Mouse (Mus musculus): ENCODE data around the gene Gabpb1. TPM values are rescaled to one million over a fixed set of nuclear protein-coding genes. Genes with fewer than 3 reads are reported as not detected.

Gabpb1 gene
- polyA plus RNA-seq, 1 experiment = 6.0 TPM

GRCm38 (mm10) chr2:126677366-126677765 is 1.2 kb upstream of the Gabpb1 start:
- H3K27me3 ChIP-seq (replicated peaks) = no peaks in the 10 kb centered on the region
- peaks cover 14% of the 10 kb centered on the region for H3K36me3 ChIP-seq (replicated peaks; ENCODE audit: low read length)
- peak overlapping the region; percentile 3 for H3K4me3 ChIP-seq (replicated peaks)
- TF ChIP-seq GATA1 (IDR thresholded peaks at IDR 0.05; ENCODE audit: borderline replicate concordance, low read length) = no peak
- no peak for TF ChIP-seq FLI1 (IDR thresholded peaks at IDR 0.05; ENCODE audit: low read length)
- H3K4me1 ChIP-seq = peaks cover 38% of the 10 kb centered on the region
- H3K9me3 ChIP-seq = no peaks in the 10 kb centered on the region

GRCm38 (mm10) chr2:126675169-126676121 is 692 bp downstream of the Gabpb1 start:
- Histone ChIP-seq H3K4me1 (peaks cover 49% of the 10 kb centered on the region), H3K4me3 (replicated peaks) (peak overlapping the region; percentile 96), H3K27me3 (replicated peaks) (no peaks in the 10 kb centered on the region), H3K36me3 (replicated peaks; ENCODE audit: low read length) (peaks cover 18% of the 10 kb centered on the region), H3K9me3 (no peaks in the 10 kb centered on the region)
- peak; percentile 51; the same call in 1 of the 2 replicates for TF ChIP-seq FLI1 (IDR thresholded peaks at IDR 0.05; ENCODE audit: low read length)
- TF ChIP-seq GATA1 (IDR thresholded peaks at IDR 0.05; ENCODE audit: borderline replicate concordance, low read length) = no peak

GRCm38 (mm10) chr2:126674441-126675168 is 1.5 kb downstream of the Gabpb1 start:
- no peak for TF ChIP-seq FLI1 (IDR thresholded peaks at IDR 0.05; ENCODE audit: low read length)
- no peak for TF ChIP-seq GATA1 (IDR thresholded peaks at IDR 0.05; ENCODE audit: borderline replicate concordance, low read length)
- peaks cover 21% of the 10 kb centered on the region for H3K36me3 ChIP-seq (replicated peaks; ENCODE audit: low read length)
- no peaks in the 10 kb centered on the region for H3K9me3 ChIP-seq
- peak overlapping the region; percentile 96 for H3K4me3 ChIP-seq (replicated peaks)
- peaks cover 57% of the 10 kb centered on the region for H3K4me1 ChIP-seq
- H3K27me3 ChIP-seq (replicated peaks) = no peaks in the 10 kb centered on the region

GRCm38 (mm10) chr2:126673317-126674242 is 2.6 kb downstream of the Gabpb1 start:
- TF ChIP-seq GATA1 (IDR thresholded peaks at IDR 0.05; ENCODE audit: borderline replicate concordance, low read length) (no peak), FLI1 (IDR thresholded peaks at IDR 0.05; ENCODE audit: low read length) (no peak)
- Histone ChIP-seq H3K36me3 (replicated peaks; ENCODE audit: low read length) (peaks cover 24% of the 10 kb centered on the region), H3K4me3 (replicated peaks) (peak overlapping the region; percentile 96), H3K27me3 (replicated peaks) (no peaks in the 10 kb centered on the region), H3K4me1 (peaks cover 63% of the 10 kb centered on the region), H3K9me3 (no peaks in the 10 kb centered on the region)

- H3K4me3 ChIP-seq (replicated peaks) = peak overlapping the region; percentile 26
- no peak for TF ChIP-seq GATA1 (IDR thresholded peaks at IDR 0.05; ENCODE audit: borderline replicate concordance, low read length)
- no peak for TF ChIP-seq FLI1 (IDR thresholded peaks at IDR 0.05; ENCODE audit: low read length)
- no peaks in the 10 kb centered on the region for H3K9me3 ChIP-seq
- H3K36me3 ChIP-seq (replicated peaks; ENCODE audit: low read length) = peaks cover 45% of the 10 kb centered on the region
- H3K4me1 ChIP-seq = peaks cover 66% of the 10 kb centered on the region
- no peaks in the 10 kb centered on the region for H3K27me3 ChIP-seq (replicated peaks)
Measured at GRCm38 (mm10) chr2:126668621-126669252, 7.4 kb downstream of the Gabpb1 start.

- Histone ChIP-seq H3K36me3 (replicated peaks; ENCODE audit: low read length) (peaks cover 39% of the 10 kb centered on the region), H3K27me3 (replicated peaks) (no peaks in the 10 kb centered on the region), H3K9me3 (no peaks in the 10 kb centered on the region), H3K4me1 (peaks cover 42% of the 10 kb centered on the region), H3K4me3 (replicated peaks) (no peak overlapping the region)
- TF ChIP-seq GATA1 (IDR thresholded peaks at IDR 0.05; ENCODE audit: borderline replicate concordance, low read length) (no peak), FLI1 (IDR thresholded peaks at IDR 0.05; ENCODE audit: low read length) (no peak)
Measured at GRCm38 (mm10) chr2:126665984-126666383, 10.2 kb downstream of the Gabpb1 start.

GRCm38 (mm10) chr2:126663481-126663880 is 12.7 kb downstream of the Gabpb1 start:
- Histone ChIP-seq H3K4me3 (replicated peaks) (no peak overlapping the region), H3K36me3 (replicated peaks; ENCODE audit: low read length) (peaks cover 32% of the 10 kb centered on the region)

GRCm38 (mm10) chr2:126652929-126653328 is 23.2 kb downstream of the Gabpb1 start:
- Histone ChIP-seq H3K4me3 (replicated peaks) (no peak overlapping the region), H3K36me3 (replicated peaks; ENCODE audit: low read length) (peaks cover 97% of the 10 kb centered on the region), H3K27me3 (replicated peaks) (no peaks in the 10 kb centered on the region), H3K9me3 (no peaks in the 10 kb centered on the region), H3K4me1 (no peaks in the 10 kb centered on the region)
- TF ChIP-seq FLI1 (IDR thresholded peaks at IDR 0.05; ENCODE audit: low read length) (no peak), GATA1 (IDR thresholded peaks at IDR 0.05; ENCODE audit: borderline replicate concordance, low read length) (no peak)

More at GRCm38 (mm10) chr2:126663481-126663880, 12.7 kb downstream of the Gabpb1 start:
- peaks cover 17% of the 10 kb centered on the region for H3K4me1 ChIP-seq
- H3K9me3 ChIP-seq = no peaks in the 10 kb centered on the region
- TF ChIP-seq FLI1 (IDR thresholded peaks at IDR 0.05; ENCODE audit: low read length) = no peak
- TF ChIP-seq GATA1 (IDR thresholded peaks at IDR 0.05; ENCODE audit: borderline replicate concordance, low read length) = no peak
- no peaks in the 10 kb centered on the region for H3K27me3 ChIP-seq (replicated peaks)
